Mouse (Mus musculus) hindbrain, embryonic 16.5 days (tissue): ENCODE results near the gene Hdac7. TPM values are rescaled to one million over a fixed set of nuclear protein-coding genes. Genes with fewer than 3 reads are reported as not detected.

Source experiments
- ATAC-seq: fragments of 200-750 bp; cut with Nextera tagmentation; 2 replicates; pipeline ENCODE4 v1.8.0; 2017; ENCODE audit warnings: moderate TSS enrichment, moderate library complexity
- H3K27ac ChIP-seq: fragments of 300-500 bp; sonication (generic); 2 replicates; pipeline ENCODE4 v1.5.1; 2014; ENCODE audit warnings: low read depth, mild to moderate bottlenecking, control low read depth, low read length, moderate library complexity
- H3K27me3 ChIP-seq: fragments of 300-500 bp; sonication (generic); replicated peaks from 2 replicates; pipeline ENCODE4 v1.6.1; 2014; ENCODE audit warnings: low read length; ENCODE audit not compliant: control insufficient read depth, insufficient read depth
- H3K36me3 ChIP-seq: fragments of 300-500 bp; sonication (generic); 2 replicates; pipeline ENCODE4 v1.6.1; 2014; ENCODE audit warnings: mild to moderate bottlenecking, low read length, moderate library complexity, mixed read lengths; ENCODE audit not compliant: control insufficient read depth, insufficient read depth
- H3K4me1 ChIP-seq: fragments of 300-500 bp; sonication (generic); 2 replicates; pipeline ENCODE4 v1.6.1; 2014; ENCODE audit warnings: low read depth, low read length; ENCODE audit not compliant: control insufficient read depth, insufficient read depth
- H3K4me2 ChIP-seq: fragments of 300-500 bp; sonication (generic); 2 replicates; pipeline ENCODE4 v1.6.1; 2014; ENCODE audit warnings: mild to moderate bottlenecking, low read length, control low read depth, moderate library complexity
- H3K4me3 ChIP-seq: fragments of 300-500 bp; sonication (generic); 2 replicates; pipeline ENCODE4 v1.5.1; 2014; ENCODE audit warnings: mild to moderate bottlenecking, low read length, control low read depth, moderate library complexity
- H3K9ac ChIP-seq: fragments of 300-500 bp; sonication (generic); 2 replicates; pipeline ENCODE4 v1.6.1; 2014; ENCODE audit warnings: low read depth, mild to moderate bottlenecking, control low read depth, low read length, moderate library complexity
- H3K9me3 ChIP-seq: fragments of 300-500 bp; sonication (generic); 2 replicates; pipeline ENCODE4 v1.6.1; 2014; ENCODE audit warnings: mild to moderate bottlenecking, low read length, moderate library complexity; ENCODE audit not compliant: control insufficient read depth
- WGBS: fragments of 180-500 bp; shearing (Covaris S2); extraction: QIAGEN DNeasy Blood & Tissue Kit; methylation state at CpG from one replicate; pipeline ENCODE4 v1.1.7; 2014; 5-methylcytosine and 5-hydroxymethylcytosine counted together
- polyA plus RNA-seq: library from polyadenylated mRNA; unstranded; fragments of >200 nt; fragmentation: Nextera tagmentation; extraction: Ambion mirVana; gene quantifications from 2 replicates; pipeline ENCODE4 v1.2.1, GENCODE M21; 2015

The Hdac7 gene
- polyA plus RNA-seq, 1 experiment from 2014 or later, result 25.2 TPM

DNA sequence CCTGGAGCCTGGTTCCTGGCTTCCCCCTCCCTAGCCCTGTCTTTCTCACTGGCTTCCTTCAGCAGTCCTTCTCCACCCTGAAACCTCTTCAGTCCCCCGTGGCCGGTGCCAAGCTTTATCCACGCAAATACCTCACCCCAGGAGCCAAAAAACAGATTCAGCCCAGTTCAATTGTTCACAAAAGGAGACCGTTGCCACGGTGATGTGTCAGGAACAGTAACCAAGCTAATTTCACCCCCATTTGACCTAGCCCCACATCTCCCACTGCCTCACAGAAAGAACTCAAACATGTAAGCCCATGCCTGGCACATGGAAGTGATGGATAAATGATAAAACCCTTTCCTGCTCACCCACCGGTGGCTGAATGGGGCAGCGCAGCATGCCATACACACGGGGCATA is 78.1 kb downstream of the Hdac7 start:
- Histone ChIP-seq H3K27ac (peak overlapping the region; percentile 69), H3K4me1 (peaks cover 27% of the 10 kb centered on the region), H3K9ac (peak overlapping the region; percentile 71), H3K9me3 (no peaks in the 10 kb centered on the region), H3K36me3 (no peaks in the 10 kb centered on the region), H3K4me3 (peak overlapping the region; percentile 53), H3K4me2 (peak overlapping the region; percentile 97), H3K27me3 (peaks cover 6% of the 10 kb centered on the region; the same call in 1 of the 2 replicates)
- 6% methylated on average over 8 of the region's 8 CpGs for WGBS
- ATAC-seq, result peak; percentile 61

DNA sequence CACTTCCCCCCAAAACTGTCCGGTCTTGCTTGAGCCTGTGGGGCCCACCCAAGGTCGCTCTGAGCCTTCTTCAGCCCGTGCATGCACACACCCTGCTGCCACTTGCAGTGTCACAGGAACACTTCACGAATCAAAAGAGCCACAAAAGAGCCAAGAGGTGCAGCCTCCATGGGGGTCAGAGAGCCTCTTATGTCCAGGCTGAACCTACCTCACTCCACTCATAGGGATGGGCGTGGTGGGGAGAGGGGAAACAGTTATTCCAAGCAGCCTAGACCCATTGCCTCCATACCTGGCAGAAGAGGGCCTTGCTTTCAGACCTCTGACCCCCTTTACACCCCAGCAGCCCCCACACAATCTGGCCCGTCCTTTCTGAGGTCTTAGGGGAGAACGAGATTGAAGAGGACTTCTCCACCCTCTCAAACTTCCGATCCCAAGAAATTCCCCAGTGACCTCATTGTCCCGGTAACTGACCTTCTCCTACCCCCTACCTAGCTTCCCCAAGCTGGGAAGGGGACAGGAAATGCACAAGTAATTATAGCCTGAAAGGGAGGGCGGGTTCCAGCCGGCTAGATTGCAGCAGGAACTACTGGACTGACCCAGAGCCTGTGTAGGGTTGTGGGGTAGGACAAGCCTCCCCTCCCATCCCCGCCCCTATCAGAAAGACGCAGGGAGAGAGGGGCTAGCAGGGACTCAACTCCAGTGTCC is 79.1 kb downstream of the Hdac7 start:
- Histone ChIP-seq H3K27me3 (peaks cover 6% of the 10 kb centered on the region; the same call in 1 of the 2 replicates), H3K9me3 (no peaks in the 10 kb centered on the region), H3K9ac (peak overlapping the region; percentile 23; the same call in 1 of the 2 replicates), H3K4me3 (peak overlapping the region; percentile 53; the same call in 1 of the 2 replicates), H3K4me2 (peak overlapping the region; percentile 97), H3K4me1 (peaks cover 27% of the 10 kb centered on the region), H3K36me3 (no peaks in the 10 kb centered on the region), H3K27ac (no peak overlapping the region; the same call in 1 of the 2 replicates)
- 35% methylated on average over 13 of the region's 13 CpGs for WGBS
- no peak for ATAC-seq

DNA sequence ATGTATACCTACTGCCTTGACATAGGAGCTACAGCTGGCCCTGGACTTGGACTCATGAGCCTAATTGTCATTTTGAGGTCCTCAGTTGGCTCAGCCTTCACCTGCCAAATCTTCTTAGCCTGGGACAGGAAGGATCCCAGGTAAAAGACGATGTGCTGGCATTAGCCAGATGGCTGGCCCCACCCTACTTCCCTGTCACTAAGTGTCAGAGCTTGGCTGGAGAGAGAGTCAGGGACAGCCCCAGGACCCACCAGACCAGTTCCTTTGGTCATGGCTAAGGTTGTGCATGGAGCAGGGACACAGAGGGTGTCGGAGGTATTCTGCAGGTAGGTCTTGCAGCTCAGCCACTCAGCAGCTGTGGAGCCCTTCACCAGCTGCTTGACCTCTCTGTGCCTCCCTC is 79.8 kb downstream of the Hdac7 start:
- Histone ChIP-seq H3K27me3 (peaks cover 3% of the 10 kb centered on the region; the same call in 1 of the 2 replicates), H3K9me3 (no peaks in the 10 kb centered on the region), H3K27ac (no peak overlapping the region), H3K4me1 (peaks cover 27% of the 10 kb centered on the region), H3K4me2 (no peak overlapping the region), H3K4me3 (no peak overlapping the region), H3K9ac (no peak overlapping the region), H3K36me3 (0 out of 2 replicates have a peak, but pooled peaks cover 2% of the 10 kb centered on the region)
- 77% methylated on average over 2 of the region's 2 CpGs for WGBS
- ATAC-seq, result no peak

DNA sequence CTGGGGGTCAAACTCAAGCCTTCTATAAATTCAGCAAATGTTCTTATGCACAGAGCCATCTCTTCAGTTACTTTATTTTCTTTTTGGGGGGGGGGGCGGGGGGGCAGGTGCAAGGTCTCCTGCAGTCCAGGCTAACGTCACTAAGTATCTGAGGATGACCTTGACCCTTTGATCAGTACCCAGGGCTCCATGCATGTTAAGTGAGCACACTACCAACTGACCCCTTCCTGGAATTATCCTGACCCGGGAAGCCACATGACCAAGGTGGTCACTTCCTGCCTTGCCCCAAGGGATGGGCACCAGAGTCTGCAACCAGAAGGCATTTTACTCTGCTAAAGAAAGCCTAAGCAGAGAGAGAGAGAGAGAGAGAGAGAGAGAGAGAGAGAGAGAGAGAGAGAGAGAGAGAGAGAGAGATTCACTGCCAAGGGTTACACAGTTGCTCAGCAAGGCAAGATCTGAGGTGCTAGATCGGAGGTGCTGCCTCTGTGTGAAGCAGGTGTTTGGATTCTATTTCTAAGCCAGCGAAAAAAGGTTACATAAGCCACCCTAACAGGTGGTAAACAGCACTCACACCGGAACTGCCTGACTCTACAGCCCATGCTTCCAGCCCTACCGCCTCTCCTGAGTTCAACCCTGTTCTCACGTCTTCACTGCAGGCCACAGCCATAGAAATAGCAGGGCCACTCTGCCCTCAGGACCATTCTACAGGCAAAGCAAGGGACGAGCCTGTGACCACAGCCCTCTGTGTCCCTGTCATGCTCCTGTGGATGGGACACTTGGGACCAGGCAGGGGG is 80.8 kb downstream of the Hdac7 start:
- Histone ChIP-seq H3K36me3 (peaks cover 8% of the 10 kb centered on the region; the same call in 1 of the 2 replicates), H3K4me2 (no peak overlapping the region), H3K4me3 (no peak overlapping the region), H3K9ac (no peak overlapping the region), H3K27ac (no peak overlapping the region), H3K27me3 (no peaks in the 10 kb centered on the region), H3K4me1 (peaks cover 27% of the 10 kb centered on the region), H3K9me3 (no peaks in the 10 kb centered on the region)
- ATAC-seq, result no peak
- WGBS, result 64% methylated on average over 9 of the region's 9 CpGs

DNA sequence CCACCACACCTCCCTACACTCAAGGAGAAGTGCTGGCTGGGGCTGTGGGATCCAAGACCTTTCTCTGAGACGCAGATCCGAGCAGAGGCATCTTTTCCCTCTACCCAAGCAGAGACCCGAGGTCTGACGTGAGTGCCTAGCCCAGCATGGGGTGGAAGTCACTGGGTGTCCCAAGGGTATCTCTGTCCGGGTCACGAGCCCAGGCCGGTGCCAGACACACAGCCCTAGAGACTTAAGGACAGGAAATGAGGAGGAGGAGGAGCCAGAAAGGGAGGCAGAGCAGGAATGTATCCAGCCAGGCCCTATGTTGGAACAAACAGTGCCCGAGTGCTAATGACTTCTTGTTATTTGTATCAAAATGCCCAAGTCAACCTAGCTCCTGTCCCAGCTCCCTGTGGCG is 81.6 kb downstream of the Hdac7 start:
- no peak for ATAC-seq
- 69% methylated on average over 9 of the region's 9 CpGs for WGBS
- H3K9me3 ChIP-seq, result no peaks in the 10 kb centered on the region

DNA sequence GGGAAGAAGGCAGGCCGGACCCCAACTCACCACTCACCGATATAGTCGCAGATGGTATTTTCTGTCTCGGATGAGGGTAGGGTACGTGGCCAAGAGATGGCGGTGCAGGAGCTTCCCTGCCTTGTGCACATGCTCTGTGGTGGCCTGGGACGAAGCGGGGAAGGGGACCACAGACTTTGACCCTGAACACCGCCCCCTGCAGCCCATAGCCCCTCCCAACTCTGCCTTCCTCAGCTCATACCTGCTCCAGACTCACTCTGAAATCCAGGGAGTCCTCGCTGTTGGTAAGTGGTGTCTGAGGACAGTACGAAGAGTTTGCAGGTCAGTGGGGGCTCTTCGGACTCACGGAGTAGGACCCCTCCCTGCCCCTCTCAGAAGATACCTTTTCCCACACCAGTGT is 82.9 kb downstream of the Hdac7 start:
- Histone ChIP-seq H3K9me3 (no peaks in the 10 kb centered on the region), H3K4me3 (no peak overlapping the region), H3K27me3 (no peaks in the 10 kb centered on the region), H3K9ac (no peak overlapping the region), H3K4me1 (peaks cover 9% of the 10 kb centered on the region), H3K27ac (no peak overlapping the region), H3K36me3 (peaks cover 14% of the 10 kb centered on the region; the same call in 1 of the 2 replicates), H3K4me2 (no peak overlapping the region)
- WGBS, result 58% methylated on average over 12 of the region's 13 CpGs
- ATAC-seq, result no peak

More for the DNA sequence above, 81.6 kb downstream of the Hdac7 start:
- peaks cover 14% of the 10 kb centered on the region; the same call in 1 of the 2 replicates for H3K36me3 ChIP-seq
- no peak overlapping the region for H3K27ac ChIP-seq
- H3K4me1 ChIP-seq, result peaks cover 20% of the 10 kb centered on the region
- no peaks in the 10 kb centered on the region for H3K27me3 ChIP-seq
- H3K4me2 ChIP-seq, result no peak overlapping the region
- no peak overlapping the region for H3K4me3 ChIP-seq
- no peak overlapping the region for H3K9ac ChIP-seq

DNA sequence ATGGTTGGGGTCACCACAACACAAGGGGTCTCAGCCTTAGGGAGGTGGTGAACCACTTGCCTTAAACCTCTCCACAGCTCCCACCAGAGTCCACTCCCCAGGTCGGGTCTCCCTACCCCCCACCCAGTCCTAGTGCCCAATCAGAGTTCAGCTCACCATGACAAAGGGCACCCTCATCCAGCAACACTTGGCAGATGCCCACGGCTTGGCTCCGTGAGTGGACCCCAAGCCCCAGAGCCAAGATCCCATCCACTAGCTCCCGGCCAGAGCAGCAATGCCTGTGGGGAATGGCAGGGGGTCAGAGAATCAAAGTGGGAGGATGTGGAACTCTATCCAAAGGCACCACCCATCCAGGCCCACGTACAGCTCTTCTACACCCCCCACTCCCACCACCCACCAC is 83.3 kb downstream of the Hdac7 start:
- Histone ChIP-seq H3K4me2 (no peak overlapping the region), H3K36me3 (peaks cover 14% of the 10 kb centered on the region; the same call in 1 of the 2 replicates), H3K4me1 (peaks cover 7% of the 10 kb centered on the region), H3K4me3 (no peak overlapping the region), H3K9me3 (no peaks in the 10 kb centered on the region), H3K9ac (no peak overlapping the region), H3K27me3 (no peaks in the 10 kb centered on the region), H3K27ac (no peak overlapping the region)
- WGBS, result 58% methylated on average over 5 of the region's 5 CpGs
- ATAC-seq, result no peak

DNA sequence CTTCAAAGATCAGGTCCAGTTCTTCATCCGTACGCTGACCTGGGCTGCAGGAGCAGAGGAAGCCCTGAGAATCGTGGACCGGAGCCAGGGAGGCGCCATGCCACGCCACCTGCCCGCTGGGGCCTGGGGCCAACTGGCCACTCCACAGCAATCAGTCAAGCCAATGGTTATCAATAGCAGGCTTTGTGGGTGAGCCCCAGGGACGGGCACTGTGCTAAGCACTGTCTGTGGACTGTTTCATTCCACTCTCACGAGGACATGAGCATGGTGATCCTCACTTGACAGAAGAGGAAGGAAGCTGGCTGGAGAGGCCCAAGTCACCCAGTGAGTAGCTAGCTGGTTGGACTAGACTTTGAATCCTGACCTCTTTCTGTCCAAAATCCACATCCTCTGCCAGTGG is 84.3 kb downstream of the Hdac7 start:
- Histone ChIP-seq H3K4me3 (no peak overlapping the region), H3K9ac (no peak overlapping the region), H3K4me2 (no peak overlapping the region), H3K27me3 (no peaks in the 10 kb centered on the region; the same call in 1 of the 2 replicates), H3K27ac (no peak overlapping the region), H3K4me1 (peaks cover 1% of the 10 kb centered on the region; the same call in 1 of the 2 replicates), H3K36me3 (peaks cover 14% of the 10 kb centered on the region; the same call in 1 of the 2 replicates), H3K9me3 (no peaks in the 10 kb centered on the region)
- 0 out of 2 replicates have a peak, but pooled peaks have one; percentile 55 for ATAC-seq
- WGBS, result 82% methylated on average over 9 of the region's 9 CpGs

DNA sequence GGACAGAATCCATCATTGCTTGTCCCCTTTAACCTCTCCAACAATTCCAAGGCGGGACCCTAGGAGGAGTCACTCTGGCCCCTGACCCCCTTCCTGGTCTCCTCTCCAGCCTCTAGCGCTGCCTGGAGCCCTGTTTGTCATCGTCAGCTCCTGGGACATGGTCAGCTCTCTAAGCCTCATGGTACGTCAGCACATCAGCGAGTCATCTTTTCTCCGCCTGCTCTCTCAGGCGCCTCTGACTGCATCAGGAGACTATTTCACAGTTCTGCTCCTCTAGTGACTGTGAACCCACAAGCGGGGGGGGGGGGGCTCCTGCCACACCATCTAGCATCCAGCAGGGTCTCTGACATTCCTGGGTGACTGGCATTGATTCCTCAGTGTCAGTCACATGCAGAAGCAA is 88.9 kb downstream of the Hdac7 start:
- H3K27ac ChIP-seq, result no peak overlapping the region
- H3K4me1 ChIP-seq, result peaks cover 4% of the 10 kb centered on the region
- H3K4me2 ChIP-seq, result no peak overlapping the region
- no peaks in the 10 kb centered on the region for H3K9me3 ChIP-seq
- no peak overlapping the region for H3K4me3 ChIP-seq
- peaks cover 14% of the 10 kb centered on the region; the same call in 1 of the 2 replicates for H3K36me3 ChIP-seq
- H3K9ac ChIP-seq, result no peak overlapping the region
- WGBS, result 35% methylated on average over 8 of the region's 8 CpGs
- H3K27me3 ChIP-seq, result no peaks in the 10 kb centered on the region; the same call in 1 of the 2 replicates
- ATAC-seq, result no peak
